Mouse (Mus musculus): ENCODE measurements at regions not wholly inside any gene's neighbourhood (a gene's known extent, or its start where the extent isn't known, plus 50 kb on each side); places are given as distances from the start of the nearest gene placed in this dataset.

- TF ChIP-seq CTCF (IDR thresholded peaks at IDR 0.05; ENCODE audit: low read depth), result no peak
- no peak for TF ChIP-seq EP300 (IDR thresholded peaks at IDR 0.05; ENCODE audit: low read depth)
Measured at GRCm38 (mm10) chr13:72505954-72506353, 122.7 kb upstream of the Irx2 start.

Data from liver, embryonic 14.5 days (tissue).